Mouse (Mus musculus): ENCODE measurements around the gene Ampd2. TPM values are rescaled to one million over a fixed set of nuclear protein-coding genes. Genes with fewer than 3 reads are reported as not detected.

The Ampd2 gene
- polyA plus RNA-seq, 1 experiment = 76.8 TPM

DNA sequence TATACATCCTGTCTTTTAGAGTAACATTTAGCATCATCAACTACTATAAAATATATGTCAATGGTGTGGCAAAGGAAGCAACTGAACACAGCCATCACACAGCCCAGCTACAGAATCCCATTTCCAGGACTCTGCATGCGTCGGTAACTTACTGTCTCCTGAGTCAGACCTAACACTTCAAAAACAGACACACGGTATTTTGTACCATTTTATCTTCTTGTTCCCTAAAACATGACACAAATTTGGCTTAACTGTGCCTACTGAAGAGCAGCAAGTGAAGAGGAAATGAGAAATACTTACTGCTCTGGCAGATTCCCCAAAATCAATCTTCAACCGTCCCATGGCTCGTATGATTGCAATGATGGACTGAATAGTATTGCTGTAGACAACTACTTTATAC is 36.8 kb upstream of the Ampd2 start:
- no peak overlapping the region for H3K4me3 ChIP-seq (ENCODE audit: insufficient read depth, low read length)
- no peak overlapping the region for H3K27ac ChIP-seq (ENCODE audit: insufficient read depth, low read length)
- no peak for TF ChIP-seq CTCF (IDR thresholded peaks at IDR 0.05; ENCODE audit: extremely low read depth, insufficient read depth, low read length)
- TF ChIP-seq POLR2A (IDR thresholded peaks at IDR 0.05; ENCODE audit: extremely low read depth, insufficient read depth, low read length) = no peak
- H3K4me1 ChIP-seq (ENCODE audit: control insufficient read depth, insufficient read depth, low read length) = no peaks in the 10 kb centered on the region; the same call in 1 of the 2 replicates

DNA sequence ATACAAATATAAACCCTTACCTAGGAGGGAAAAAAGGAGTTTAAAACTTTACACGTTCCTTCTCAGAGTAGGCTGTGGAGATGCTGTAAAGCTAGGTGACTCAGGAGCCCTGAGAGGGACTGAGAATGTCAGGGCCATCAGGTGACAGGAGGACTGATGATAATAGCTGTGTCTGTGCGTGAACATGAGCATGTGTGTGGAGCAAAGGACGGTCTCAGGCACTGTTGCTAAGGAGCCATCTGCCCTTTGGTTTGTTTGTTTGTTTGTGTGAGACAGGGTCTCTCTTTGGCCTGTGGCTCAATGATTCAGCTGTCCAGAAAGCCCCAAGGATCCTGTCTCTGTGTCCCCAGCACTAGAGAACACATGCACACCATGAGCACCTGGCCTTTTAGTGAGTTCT is 34.6 kb upstream of the Ampd2 start:
- H3K27ac ChIP-seq (ENCODE audit: insufficient read depth, low read length) = no peak overlapping the region
- H3K4me3 ChIP-seq (ENCODE audit: insufficient read depth, low read length) = no peak overlapping the region
- TF ChIP-seq POLR2A (IDR thresholded peaks at IDR 0.05; ENCODE audit: extremely low read depth, insufficient read depth, low read length) (no peak), CTCF (IDR thresholded peaks at IDR 0.05; ENCODE audit: extremely low read depth, insufficient read depth, low read length) (no peak)
- H3K4me1 ChIP-seq (ENCODE audit: control insufficient read depth, insufficient read depth, low read length) = no peaks in the 10 kb centered on the region; the same call in 1 of the 2 replicates

DNA sequence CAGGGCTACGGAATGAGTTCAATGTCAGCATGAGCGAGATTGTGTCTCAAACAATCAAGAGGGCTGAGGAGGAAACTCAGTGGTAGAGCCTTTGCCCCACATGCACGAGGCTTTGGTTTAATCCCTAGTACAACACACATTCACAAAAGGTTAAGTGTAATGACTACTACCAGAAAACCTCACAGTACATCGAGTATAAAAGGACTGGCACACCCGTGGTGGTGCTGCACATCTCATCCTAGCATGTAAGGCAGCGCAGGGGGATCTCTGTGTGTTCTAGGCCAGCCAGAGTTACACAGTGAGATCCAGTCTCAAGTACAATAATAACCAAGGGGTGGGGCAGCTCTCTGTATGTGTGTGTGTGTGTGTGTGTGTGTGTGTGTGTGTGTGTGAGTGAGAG is 31.0 kb upstream of the Ampd2 start:
- TF ChIP-seq CTCF (IDR thresholded peaks at IDR 0.05; ENCODE audit: extremely low read depth, insufficient read depth, low read length) (no peak), POLR2A (IDR thresholded peaks at IDR 0.05; ENCODE audit: extremely low read depth, insufficient read depth, low read length) (no peak)
- Histone ChIP-seq H3K4me3 (ENCODE audit: insufficient read depth, low read length) (no peak overlapping the region), H3K4me1 (ENCODE audit: control insufficient read depth, insufficient read depth, low read length) (peaks cover 2% of the 10 kb centered on the region; the same call in 1 of the 2 replicates), H3K27ac (ENCODE audit: insufficient read depth, low read length) (no peak overlapping the region)

DNA sequence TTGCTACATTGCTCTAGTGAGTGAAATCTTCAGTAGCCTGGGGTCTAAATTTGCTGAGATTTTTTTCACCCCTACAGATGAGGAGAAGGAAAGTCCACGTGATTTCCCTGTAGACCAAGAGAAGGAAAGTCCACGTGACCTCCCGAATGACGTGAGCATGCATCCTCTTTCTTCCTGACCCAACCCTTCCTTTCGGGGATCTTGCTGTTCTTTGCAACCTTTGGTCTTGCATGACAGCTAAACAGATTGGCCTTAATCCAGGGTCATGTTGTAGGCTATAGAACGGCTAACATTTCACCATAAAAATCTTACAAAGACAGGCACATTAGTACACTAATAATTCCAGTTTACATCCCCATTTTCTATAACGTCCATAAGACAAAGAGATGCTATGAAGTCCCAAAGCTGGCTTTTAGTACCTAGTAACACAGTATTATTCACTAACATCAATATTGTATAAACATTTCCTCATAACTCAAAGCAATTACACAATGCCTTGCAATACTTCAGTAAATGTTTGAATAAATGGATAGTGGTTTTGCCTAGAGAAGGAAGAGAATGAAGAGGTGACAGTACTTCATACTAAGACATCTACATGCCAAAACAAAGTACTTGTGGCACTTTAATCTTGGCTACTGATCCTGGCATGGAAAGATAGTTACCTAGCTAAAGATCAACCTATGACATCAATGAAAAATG is 27.3 kb upstream of the Ampd2 start:
- peaks cover 2% of the 10 kb centered on the region; the same call in 1 of the 2 replicates for H3K4me1 ChIP-seq (ENCODE audit: control insufficient read depth, insufficient read depth, low read length)
- H3K27ac ChIP-seq (ENCODE audit: insufficient read depth, low read length) = no peak overlapping the region
- no peak overlapping the region for H3K4me3 ChIP-seq (ENCODE audit: insufficient read depth, low read length)
- TF ChIP-seq CTCF (IDR thresholded peaks at IDR 0.05; ENCODE audit: extremely low read depth, insufficient read depth, low read length) = no peak
- TF ChIP-seq POLR2A (IDR thresholded peaks at IDR 0.05; ENCODE audit: extremely low read depth, insufficient read depth, low read length) = no peak

DNA sequence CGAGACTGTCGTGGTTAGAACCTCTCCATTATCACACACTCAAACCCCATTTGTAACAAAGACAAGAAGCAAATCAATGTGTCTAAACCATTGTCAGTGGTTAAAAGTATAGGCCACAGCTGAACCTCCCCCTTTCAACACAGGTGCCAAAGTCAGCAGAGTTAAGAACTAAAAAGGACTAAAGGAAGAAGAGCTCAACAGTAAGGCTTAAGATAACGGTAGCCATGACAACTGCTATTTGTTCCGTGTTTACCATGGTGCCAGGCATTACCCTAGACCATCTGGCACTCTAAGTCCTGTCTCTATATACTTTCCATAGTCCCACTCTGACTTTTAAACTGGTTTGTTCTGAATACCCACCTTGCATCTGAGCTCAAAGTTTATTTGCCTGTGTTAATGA is 26.2 kb upstream of the Ampd2 start:
- TF ChIP-seq CTCF (IDR thresholded peaks at IDR 0.05; ENCODE audit: extremely low read depth, insufficient read depth, low read length) (no peak), POLR2A (IDR thresholded peaks at IDR 0.05; ENCODE audit: extremely low read depth, insufficient read depth, low read length) (no peak)

DNA sequence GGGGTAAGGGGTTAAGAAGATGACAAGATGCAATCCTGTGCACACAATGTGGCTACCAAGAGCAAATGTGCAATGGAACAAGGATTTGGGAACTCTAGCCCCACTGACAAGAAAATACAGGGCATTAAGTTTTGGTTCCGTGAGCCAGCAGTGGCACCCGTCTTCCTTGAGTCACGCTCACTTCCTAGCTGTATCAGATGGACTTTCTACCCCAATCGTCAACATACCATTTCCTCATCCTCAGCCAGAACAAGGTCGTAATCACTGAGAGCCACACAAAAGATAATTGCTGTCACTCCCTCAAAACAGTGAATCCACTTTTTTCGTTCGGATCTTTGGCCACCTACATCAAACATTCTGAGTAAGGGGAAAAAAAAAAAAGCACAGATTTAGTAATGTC is 25.8 kb upstream of the Ampd2 start:
- TF ChIP-seq CTCF (IDR thresholded peaks at IDR 0.05; ENCODE audit: extremely low read depth, insufficient read depth, low read length) (no peak), POLR2A (IDR thresholded peaks at IDR 0.05; ENCODE audit: extremely low read depth, insufficient read depth, low read length) (no peak)
- H3K27ac ChIP-seq (ENCODE audit: insufficient read depth, low read length) = no peak overlapping the region
- H3K4me3 ChIP-seq (ENCODE audit: insufficient read depth, low read length) = no peak overlapping the region
- H3K4me1 ChIP-seq (ENCODE audit: control insufficient read depth, insufficient read depth, low read length) = peaks cover 2% of the 10 kb centered on the region; the same call in 1 of the 2 replicates

More for the DNA sequence above, 26.2 kb upstream of the Ampd2 start:
- Histone ChIP-seq H3K4me3 (ENCODE audit: insufficient read depth, low read length) (no peak overlapping the region), H3K4me1 (ENCODE audit: control insufficient read depth, insufficient read depth, low read length) (peaks cover 2% of the 10 kb centered on the region; the same call in 1 of the 2 replicates), H3K27ac (ENCODE audit: insufficient read depth, low read length) (no peak overlapping the region)

DNA sequence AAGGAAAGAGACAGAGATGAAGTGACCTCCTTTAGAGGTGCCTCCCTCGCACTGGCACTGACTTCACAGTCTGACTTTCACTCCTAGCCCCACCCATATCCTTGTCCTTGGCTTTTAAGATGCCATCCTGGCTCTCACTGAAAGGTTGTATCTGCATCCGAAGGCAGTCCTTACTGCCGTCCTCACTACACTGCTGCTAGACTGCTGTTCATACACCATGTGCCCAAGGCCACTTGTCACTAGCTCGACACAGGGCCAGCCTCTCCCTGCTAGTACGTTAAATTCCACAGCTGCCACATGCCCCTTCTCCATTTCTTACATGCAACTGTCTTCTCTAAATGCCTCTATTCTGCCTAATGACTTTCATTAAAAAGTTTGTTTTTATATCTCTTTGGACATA is 24.9 kb upstream of the Ampd2 start:
- TF ChIP-seq POLR2A (IDR thresholded peaks at IDR 0.05; ENCODE audit: extremely low read depth, insufficient read depth, low read length) (no peak), CTCF (IDR thresholded peaks at IDR 0.05; ENCODE audit: extremely low read depth, insufficient read depth, low read length) (no peak)
- Histone ChIP-seq H3K4me3 (ENCODE audit: insufficient read depth, low read length) (no peak overlapping the region), H3K27ac (ENCODE audit: insufficient read depth, low read length) (no peak overlapping the region), H3K4me1 (ENCODE audit: control insufficient read depth, insufficient read depth, low read length) (peaks cover 2% of the 10 kb centered on the region; the same call in 1 of the 2 replicates)

DNA sequence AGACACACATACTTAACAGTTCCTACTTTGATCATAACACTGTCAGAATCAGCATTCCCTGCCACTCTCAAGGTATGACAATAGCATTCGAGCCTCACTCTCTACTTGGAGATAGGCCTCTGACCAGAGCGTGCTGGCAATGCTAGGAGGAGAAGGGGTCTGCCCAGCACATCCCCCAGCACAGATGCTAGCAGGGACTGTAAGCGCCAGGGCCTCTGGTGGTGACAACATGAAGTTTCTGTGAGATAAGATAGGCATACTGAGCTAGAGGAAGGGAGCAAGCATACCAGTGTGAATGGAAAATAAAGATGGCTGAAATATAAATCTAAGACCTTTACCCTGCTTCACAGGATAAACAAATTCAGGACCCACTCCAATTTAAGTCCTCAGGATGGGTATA is 18.8 kb upstream of the Ampd2 start:
- peaks cover 1% of the 10 kb centered on the region; the same call in 1 of the 2 replicates for H3K4me1 ChIP-seq (ENCODE audit: control insufficient read depth, insufficient read depth, low read length)
- no peak overlapping the region for H3K27ac ChIP-seq (ENCODE audit: insufficient read depth, low read length)
- TF ChIP-seq CTCF (IDR thresholded peaks at IDR 0.05; ENCODE audit: extremely low read depth, insufficient read depth, low read length) (no peak), POLR2A (IDR thresholded peaks at IDR 0.05; ENCODE audit: extremely low read depth, insufficient read depth, low read length) (no peak)
- no peak overlapping the region for H3K4me3 ChIP-seq (ENCODE audit: insufficient read depth, low read length)

DNA sequence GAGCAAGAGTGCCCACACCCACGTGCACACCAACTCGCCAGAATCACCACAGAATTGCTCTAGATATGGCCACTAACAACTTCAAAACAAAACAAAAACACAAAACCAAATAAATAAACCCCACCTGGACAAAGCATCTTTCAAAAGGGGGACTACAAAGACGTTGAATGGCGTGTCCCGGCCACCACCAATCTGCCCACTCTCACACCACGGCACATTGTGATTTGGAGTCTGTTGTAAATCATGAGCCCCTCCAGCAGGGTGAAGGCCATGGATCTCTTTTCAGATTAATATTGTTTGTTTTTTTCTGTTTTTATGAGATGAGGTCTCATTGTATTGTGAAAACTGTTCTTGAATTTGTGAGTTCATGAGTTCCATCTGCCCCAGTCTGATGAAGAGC is 15.6 kb upstream of the Ampd2 start:
- TF ChIP-seq CTCF (IDR thresholded peaks at IDR 0.05; ENCODE audit: extremely low read depth, insufficient read depth, low read length) (no peak), POLR2A (IDR thresholded peaks at IDR 0.05; ENCODE audit: extremely low read depth, insufficient read depth, low read length) (no peak)
- Histone ChIP-seq H3K27ac (ENCODE audit: insufficient read depth, low read length) (no peak overlapping the region), H3K4me3 (ENCODE audit: insufficient read depth, low read length) (no peak overlapping the region), H3K4me1 (ENCODE audit: control insufficient read depth, insufficient read depth, low read length) (peaks cover 1% of the 10 kb centered on the region; the same call in 1 of the 2 replicates)

DNA sequence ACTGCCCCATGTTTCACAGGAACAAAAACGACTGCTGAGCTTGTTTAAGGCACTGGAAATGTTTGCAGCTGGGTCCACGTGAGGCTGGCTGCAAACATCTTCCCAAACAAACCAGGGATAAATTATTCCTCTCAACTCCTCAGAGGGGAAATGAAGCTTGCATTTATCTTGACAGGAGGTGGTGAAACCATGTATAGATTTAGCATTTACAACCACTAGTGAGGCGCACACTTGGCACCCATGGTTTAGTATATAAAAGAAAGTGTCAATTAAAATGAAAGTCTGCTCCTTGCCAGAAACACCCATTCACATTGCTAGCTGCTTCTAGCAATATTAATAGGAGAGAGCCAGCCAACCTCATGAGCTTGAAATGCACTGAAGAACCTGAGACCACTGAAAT is 15.1 kb upstream of the Ampd2 start:
- H3K4me3 ChIP-seq (ENCODE audit: insufficient read depth, low read length) = no peak overlapping the region
- H3K4me1 ChIP-seq (ENCODE audit: control insufficient read depth, insufficient read depth, low read length) = peaks cover 1% of the 10 kb centered on the region; the same call in 1 of the 2 replicates
- no peak for TF ChIP-seq POLR2A (IDR thresholded peaks at IDR 0.05; ENCODE audit: extremely low read depth, insufficient read depth, low read length)
- TF ChIP-seq CTCF (IDR thresholded peaks at IDR 0.05; ENCODE audit: extremely low read depth, insufficient read depth, low read length) = no peak
- H3K27ac ChIP-seq (ENCODE audit: insufficient read depth, low read length) = no peak overlapping the region

Data from cortical plate, adult 2 months (tissue).